Mouse (Mus musculus): ENCODE results near the gene Dhrs7c.

Dhrs7c gene

GRCm38 (mm10) chr11:67797931-67798330, at the start of gene Dhrs7c:
TSS of gene Dhrs7c (plus strand) at chr11:67798187.
- no peak for DNase-seq

GRCm38 (mm10) chr11:67756287-67756686, 41.7 kb upstream of the Dhrs7c start:
- no peak for DNase-seq

- DNase-seq: no peak
Measured at GRCm38 (mm10) chr11:67757373-67758167, 40.4 kb upstream of the Dhrs7c start.

- no peak for DNase-seq
Measured at GRCm38 (mm10) chr11:67771053-67771452, 26.9 kb upstream of the Dhrs7c start, which contains the start of gene Glp2r. TSS of gene Glp2r (minus strand) at chr11:67771153.

GRCm38 (mm10) chr11:67771691-67772090, 26.3 kb upstream of the Dhrs7c start:
- no peak for DNase-seq

GRCm38 (mm10) chr11:67772577-67772976, 25.4 kb upstream of the Dhrs7c start:
- DNase-seq: peak; percentile 48

- DNase-seq: no peak
Measured at GRCm38 (mm10) chr11:67774379-67774778, 23.6 kb upstream of the Dhrs7c start, which contains the start of gene Gsg1l2. TSS of gene Gsg1l2 (plus strand) at chr11:67774608.

GRCm38 (mm10) chr11:67790182-67790581, 7.8 kb upstream of the Dhrs7c start:
- no peak for DNase-seq

GRCm38 (mm10) chr11:67800130-67800723, 2.2 kb downstream of the Dhrs7c start:
- no peak for DNase-seq

- no peak for DNase-seq
Measured at GRCm38 (mm10) chr11:67801169-67801568, 3.2 kb downstream of the Dhrs7c start.

- DNase-seq: no peak
Measured at GRCm38 (mm10) chr11:67805538-67805937, 7.6 kb downstream of the Dhrs7c start.

GRCm38 (mm10) chr11:67806832-67807597, 9.0 kb downstream of the Dhrs7c start:
- no peak for DNase-seq

GRCm38 (mm10) chr11:67808051-67808450, 10.1 kb downstream of the Dhrs7c start:
- no peak for DNase-seq

GRCm38 (mm10) chr11:67811535-67811934, 13.5 kb downstream of the Dhrs7c start:
- peak; percentile 49 for DNase-seq

GRCm38 (mm10) chr11:67819604-67820003, 21.6 kb downstream of the Dhrs7c start:
- DNase-seq: peak; percentile 68

- DNase-seq: peak; percentile 75
Measured at GRCm38 (mm10) chr11:67820221-67820620, 22.2 kb downstream of the Dhrs7c start.

GRCm38 (mm10) chr11:67821560-67821959, 23.6 kb downstream of the Dhrs7c start:
- DNase-seq: peak; percentile 30

GRCm38 (mm10) chr11:67828360-67829059, 30.5 kb downstream of the Dhrs7c start:
- no peak for DNase-seq

GRCm38 (mm10) chr11:67829530-67829929, 31.5 kb downstream of the Dhrs7c start:
- DNase-seq: no peak

GRCm38 (mm10) chr11:67831820-67832219, 33.8 kb downstream of the Dhrs7c start:
- no peak for DNase-seq

GRCm38 (mm10) chr11:67835408-67836078, 37.6 kb downstream of the Dhrs7c start:
- DNase-seq: no peak

- no peak for DNase-seq
Measured at GRCm38 (mm10) chr11:67839810-67840209, 41.8 kb downstream of the Dhrs7c start.

All from right cerebral cortex, postnatal 4 days (tissue).